Mouse (Mus musculus) neural tube, embryonic 11.5 days (tissue): ENCODE measurements at regions not wholly inside any gene's neighbourhood (a gene's known extent, or its start where the extent isn't known, plus 50 kb on each side); places are given as distances from the start of the nearest gene placed in this dataset.

Experiments used
- ATAC-seq: fragments of 200-750 bp; cut with Nextera tagmentation; 2 replicates; pipeline ENCODE4 v1.8.0; 2017; ENCODE audit warnings: moderate number of reproducible peaks, mild to moderate bottlenecking, moderate TSS enrichment, moderate library complexity; ENCODE audit not compliant: insufficient read depth, low FRiP score, low TSS enrichment
- DNase-seq: peaks from one replicate; pipeline ENCODE4 v3.0.0-alpha.2; 2015; ENCODE audit warnings: low spot score
- H3K27ac ChIP-seq: fragments of 300-500 bp; sonication (generic); 2 replicates; pipeline ENCODE4 v1.5.1; 2014; ENCODE audit warnings: low read depth, mild to moderate bottlenecking, low read length
- H3K27me3 ChIP-seq: fragments of 300-500 bp; sonication (generic); 2 replicates; pipeline ENCODE4 v1.6.1; 2014; ENCODE audit warnings: mild to moderate bottlenecking, low read length, mixed read lengths; ENCODE audit not compliant: control insufficient read depth, insufficient read depth
- H3K36me3 ChIP-seq: fragments of 300-500 bp; sonication (generic); 2 replicates; pipeline ENCODE4 v1.6.1; 2014; ENCODE audit warnings: mild to moderate bottlenecking, low read length, moderate library complexity, mixed read lengths; ENCODE audit not compliant: control insufficient read depth, insufficient read depth
- H3K4me1 ChIP-seq: fragments of 300-500 bp; sonication (generic); 2 replicates; pipeline ENCODE4 v1.6.1; 2014; ENCODE audit warnings: low read length, mixed read lengths; ENCODE audit not compliant: control insufficient read depth, insufficient read depth
- H3K4me2 ChIP-seq: fragments of 300-500 bp; sonication (generic); 2 replicates; pipeline ENCODE4 v1.6.1; 2014; ENCODE audit warnings: low read depth, mild to moderate bottlenecking, moderate library complexity
- H3K4me3 ChIP-seq: fragments of 300-500 bp; sonication (generic); 2 replicates; pipeline ENCODE4 v1.5.1; 2014; ENCODE audit warnings: low read depth, low read length
- H3K9ac ChIP-seq: fragments of 300-500 bp; sonication (generic); 2 replicates; pipeline ENCODE4 v1.6.1; 2014; ENCODE audit warnings: mild to moderate bottlenecking, low read length
- H3K9me3 ChIP-seq: fragments of 300-500 bp; sonication (generic); 2 replicates; pipeline ENCODE4 v1.6.1; 2016; ENCODE audit warnings: low read length; ENCODE audit not compliant: control insufficient read depth
- WGBS: fragments of 180-500 bp; shearing (Covaris S2); extraction: QIAGEN DNeasy Blood & Tissue Kit; methylation state at CpG from one replicate; pipeline ENCODE4 v1.1.7; 2014; 5-methylcytosine and 5-hydroxymethylcytosine counted together

- no peak for DNase-seq
- Histone ChIP-seq H3K4me1 (no peaks in the 10 kb centered on the region), H3K36me3 (no peaks in the 10 kb centered on the region), H3K27me3 (no peaks in the 10 kb centered on the region), H3K4me2 (no peak overlapping the region), H3K9me3 (no peaks in the 10 kb centered on the region), H3K27ac (no peak overlapping the region), H3K4me3 (no peak overlapping the region), H3K9ac (no peak overlapping the region)
- no peak for ATAC-seq
- 71% methylated on average over 2 of the region's 2 CpGs for WGBS
Observed at GRCm38 (mm10) chr1:154309650-154310049, 108.7 kb downstream of the Zfp648 start.
